Mouse (Mus musculus): ENCODE measurements around the gene Foxe3.

GRCm38 (mm10) chr4:114970736-114971135, 44.9 kb upstream of the Foxe3 start:
- TF ChIP-seq CTCF (IDR thresholded peaks at IDR 0.05; ENCODE audit: control insufficient read depth, insufficient read depth, insufficient read length) (no peak), MAX (IDR thresholded peaks at IDR 0.05) (no peak), USF1 (IDR thresholded peaks at IDR 0.05; ENCODE audit: low read depth) (no peak), CEBPB (IDR thresholded peaks at IDR 0.05; ENCODE audit: low read depth) (peak; percentile 70), FOSL1 (IDR thresholded peaks at IDR 0.05; ENCODE audit: insufficient read depth, low read length, poor library complexity, severe bottlenecking) (no peak)
